Mouse (Mus musculus) hindbrain, embryonic 16.5 days (tissue): ENCODE results near the gene Dld. TPM values are rescaled to one million over a fixed set of nuclear protein-coding genes. Genes with fewer than 3 reads are reported as not detected.
A peak's percentile ranks its signal among the peaks of the same experiment; 100 is the strongest.

Experiments used
- ATAC-seq: fragments of 200-750 bp; cut with Nextera tagmentation; 2 replicates; pipeline ENCODE4 v1.8.0; 2017; ENCODE audit warnings: moderate TSS enrichment, moderate library complexity
- H3K27ac ChIP-seq: fragments of 300-500 bp; sonication (generic); 2 replicates; pipeline ENCODE4 v1.5.1; 2014; ENCODE audit warnings: low read depth, mild to moderate bottlenecking, control low read depth, low read length, moderate library complexity
- H3K27me3 ChIP-seq: fragments of 300-500 bp; sonication (generic); replicated peaks from 2 replicates; pipeline ENCODE4 v1.6.1; 2014; ENCODE audit warnings: low read length; ENCODE audit not compliant: control insufficient read depth, insufficient read depth
- H3K36me3 ChIP-seq: fragments of 300-500 bp; sonication (generic); 2 replicates; pipeline ENCODE4 v1.6.1; 2014; ENCODE audit warnings: mild to moderate bottlenecking, low read length, moderate library complexity, mixed read lengths; ENCODE audit not compliant: control insufficient read depth, insufficient read depth
- H3K4me1 ChIP-seq: fragments of 300-500 bp; sonication (generic); 2 replicates; pipeline ENCODE4 v1.6.1; 2014; ENCODE audit warnings: low read depth, low read length; ENCODE audit not compliant: control insufficient read depth, insufficient read depth
- H3K4me2 ChIP-seq: fragments of 300-500 bp; sonication (generic); 2 replicates; pipeline ENCODE4 v1.6.1; 2014; ENCODE audit warnings: mild to moderate bottlenecking, low read length, control low read depth, moderate library complexity
- H3K4me3 ChIP-seq: fragments of 300-500 bp; sonication (generic); 2 replicates; pipeline ENCODE4 v1.5.1; 2014; ENCODE audit warnings: mild to moderate bottlenecking, low read length, control low read depth, moderate library complexity
- H3K9ac ChIP-seq: fragments of 300-500 bp; sonication (generic); 2 replicates; pipeline ENCODE4 v1.6.1; 2014; ENCODE audit warnings: low read depth, mild to moderate bottlenecking, control low read depth, low read length, moderate library complexity
- H3K9me3 ChIP-seq: fragments of 300-500 bp; sonication (generic); 2 replicates; pipeline ENCODE4 v1.6.1; 2014; ENCODE audit warnings: mild to moderate bottlenecking, low read length, moderate library complexity; ENCODE audit not compliant: control insufficient read depth
- whole genome bisulfite sequencing: fragments of 180-500 bp; shearing (Covaris S2); extraction: QIAGEN DNeasy Blood & Tissue Kit; methylation state at CpG from one replicate; pipeline ENCODE4 v1.1.7; 2014; 5-methylcytosine and 5-hydroxymethylcytosine counted together
- polyA plus RNA-seq: library from polyadenylated mRNA; unstranded; fragments of >200 nt; fragmentation: Nextera tagmentation; extraction: Ambion mirVana; gene quantifications from 2 replicates; pipeline ENCODE4 v1.2.1, GENCODE M21; 2015

The Dld gene
- polyA plus RNA-seq, 1 experiment from 2014 or later, result 130 TPM

DNA sequence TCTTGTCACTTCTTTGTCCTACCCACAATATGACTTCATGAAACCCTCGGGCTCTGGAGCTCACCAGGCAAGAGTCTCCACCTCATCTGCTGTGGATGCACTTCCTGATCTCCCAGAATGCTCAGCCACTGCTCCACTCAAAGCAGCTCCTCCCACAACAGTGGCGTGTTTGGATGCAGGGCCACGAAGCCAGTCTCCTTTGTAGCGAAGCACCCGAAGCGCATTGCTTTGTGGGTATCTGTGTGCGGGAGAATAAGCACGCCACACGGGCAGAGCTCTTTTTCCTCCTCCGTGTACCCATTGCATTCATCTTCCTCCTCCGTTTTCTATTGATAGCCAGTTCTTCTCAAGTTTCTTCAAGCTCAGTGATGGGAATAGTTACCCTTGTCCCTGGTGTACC is 26.0 kb upstream of the Dld start:
- Histone ChIP-seq H3K9me3 (no peaks in the 10 kb centered on the region), H3K4me2 (no peak overlapping the region), H3K4me1 (peaks cover 5% of the 10 kb centered on the region), H3K27ac (no peak overlapping the region), H3K9ac (no peak overlapping the region), H3K36me3 (no peaks in the 10 kb centered on the region), H3K27me3 (no peaks in the 10 kb centered on the region), H3K4me3 (no peak overlapping the region)
- WGBS, result 82% methylated on average over 11 of the region's 11 CpGs
- ATAC-seq, result no peak

DNA sequence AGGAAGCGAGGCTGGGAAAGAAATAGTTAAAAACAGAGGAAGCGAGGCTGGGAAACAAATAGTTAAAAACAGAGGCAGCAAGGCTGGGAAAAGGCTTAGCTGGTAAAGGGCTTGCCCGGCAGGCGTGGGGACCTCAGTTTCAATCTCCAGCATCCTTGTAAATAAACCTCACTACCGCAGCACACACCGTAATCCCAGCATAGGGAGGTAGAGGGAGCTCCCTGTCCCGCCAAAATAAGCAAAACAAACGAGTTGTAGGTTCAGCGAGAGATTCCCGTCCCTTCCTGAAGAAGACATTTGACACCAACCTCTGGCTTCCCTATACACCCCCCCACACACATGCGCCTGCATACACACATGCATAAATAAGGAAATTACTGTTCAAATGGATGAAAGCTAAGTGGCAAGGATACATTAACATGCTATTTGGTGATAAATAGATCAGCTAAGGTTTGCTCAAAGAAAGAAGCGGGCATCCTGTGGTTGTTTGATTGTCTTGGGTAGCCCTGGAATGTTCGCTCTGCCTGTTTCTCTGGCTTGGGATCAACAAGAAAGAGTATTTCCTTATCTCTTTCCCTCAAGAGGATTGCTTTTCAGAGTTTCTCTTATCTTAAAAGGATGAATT is 25.2 kb upstream of the Dld start:
- H3K27me3 ChIP-seq, result no peaks in the 10 kb centered on the region
- peak; percentile 22; the same call in 1 of the 2 replicates for ATAC-seq
- H3K9me3 ChIP-seq, result no peaks in the 10 kb centered on the region
- H3K4me3 ChIP-seq, result peak overlapping the region; percentile 38
- H3K4me2 ChIP-seq, result peak overlapping the region; percentile 61
- H3K9ac ChIP-seq, result peak overlapping the region; percentile 27; the same call in 1 of the 2 replicates
- no peak overlapping the region for H3K27ac ChIP-seq
- peaks cover 5% of the 10 kb centered on the region for H3K4me1 ChIP-seq
- 14% methylated on average over 13 of the region's 13 CpGs for WGBS
- no peaks in the 10 kb centered on the region for H3K36me3 ChIP-seq

DNA sequence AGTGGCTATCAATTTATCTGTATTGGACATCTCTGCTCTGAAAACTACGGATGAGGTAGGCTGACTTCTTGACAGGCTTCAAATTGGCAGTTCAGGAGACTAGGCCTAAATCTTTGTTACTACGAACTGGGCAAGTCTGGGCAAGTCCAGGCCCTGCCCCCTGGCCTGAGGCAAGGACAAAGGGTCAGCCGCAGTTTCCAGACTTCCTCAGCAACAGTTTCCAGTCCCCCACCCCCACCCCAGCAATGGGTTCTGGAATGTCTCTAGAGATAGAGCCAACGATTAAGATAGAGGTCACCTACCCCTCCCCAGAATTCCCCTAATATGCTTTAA is 24.0 kb upstream of the Dld start:
- Histone ChIP-seq H3K9me3 (no peaks in the 10 kb centered on the region), H3K9ac (no peak overlapping the region), H3K4me3 (no peak overlapping the region), H3K27me3 (no peaks in the 10 kb centered on the region), H3K27ac (no peak overlapping the region), H3K4me1 (peaks cover 5% of the 10 kb centered on the region), H3K36me3 (no peaks in the 10 kb centered on the region), H3K4me2 (no peak overlapping the region)
- 74% methylated on average over 4 of the region's 4 CpGs for WGBS
- no peak for ATAC-seq

DNA sequence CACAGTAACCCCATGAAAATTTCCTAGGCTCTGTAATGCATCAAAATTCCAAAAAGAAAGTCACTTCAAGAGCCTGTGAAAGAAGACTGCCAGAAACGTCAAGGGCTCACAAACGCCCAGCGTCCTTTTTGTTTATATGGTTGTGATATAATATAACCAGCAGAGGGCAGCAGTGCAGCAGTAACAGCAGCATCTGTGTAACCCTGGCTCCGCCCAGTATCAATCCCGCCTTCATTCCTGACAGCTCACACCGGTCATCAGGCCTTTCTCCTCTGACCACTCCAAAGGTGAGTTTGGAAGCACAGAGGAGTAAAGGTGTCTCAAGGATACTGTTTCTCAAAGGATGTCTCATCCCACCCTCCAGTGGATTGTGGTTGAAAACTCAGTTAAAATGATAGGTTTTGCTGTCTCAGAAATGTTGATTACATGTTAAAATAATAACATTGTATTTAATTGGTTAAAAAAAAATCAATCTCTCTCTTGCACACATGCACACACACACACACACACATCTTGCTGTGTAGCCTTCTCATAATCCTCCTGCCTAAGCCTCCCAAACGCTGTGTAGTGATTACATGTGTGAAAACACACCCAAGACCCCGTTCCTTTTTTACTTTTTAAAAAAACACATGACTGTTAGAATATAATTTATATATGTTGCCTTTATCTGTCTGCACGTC is 23.5 kb upstream of the Dld start:
- H3K36me3 ChIP-seq, result no peaks in the 10 kb centered on the region
- H3K27me3 ChIP-seq, result no peaks in the 10 kb centered on the region
- H3K4me3 ChIP-seq, result 0 out of 2 replicates have a peak overlapping the region, but pooled peaks have one; percentile 16
- no peak overlapping the region for H3K27ac ChIP-seq
- H3K9me3 ChIP-seq, result no peaks in the 10 kb centered on the region
- peaks cover 5% of the 10 kb centered on the region for H3K4me1 ChIP-seq
- WGBS, result 34% methylated on average over 9 of the region's 9 CpGs
- peak overlapping the region; percentile 55 for H3K4me2 ChIP-seq
- ATAC-seq, result peak; percentile 89
- peak overlapping the region; percentile 45; the same call in 1 of the 2 replicates for H3K9ac ChIP-seq

DNA sequence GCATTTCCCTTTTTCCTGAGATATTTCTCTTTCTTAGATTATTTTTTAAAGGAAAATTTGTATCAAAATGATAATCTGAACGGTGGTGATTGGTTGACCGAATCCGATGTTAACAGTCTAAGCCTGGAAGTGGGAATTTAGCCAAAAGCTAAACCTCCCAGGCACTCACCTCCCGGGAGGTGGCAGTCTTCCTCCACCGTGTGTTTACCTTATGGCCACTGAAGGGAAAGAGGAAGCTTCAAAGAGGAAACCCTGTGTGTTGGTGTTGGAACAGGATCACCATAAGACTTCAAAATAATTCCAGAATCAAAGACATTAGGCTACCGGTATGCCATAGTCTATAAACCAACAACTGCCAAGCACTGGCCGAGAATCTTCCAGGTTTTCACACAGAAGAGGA is 18.4 kb upstream of the Dld start:
- Histone ChIP-seq H3K4me3 (no peak overlapping the region), H3K27ac (no peak overlapping the region), H3K9me3 (no peaks in the 10 kb centered on the region), H3K27me3 (no peaks in the 10 kb centered on the region), H3K36me3 (no peaks in the 10 kb centered on the region), H3K4me2 (no peak overlapping the region), H3K9ac (no peak overlapping the region), H3K4me1 (no peaks in the 10 kb centered on the region; the same call in 1 of the 2 replicates)
- no peak for ATAC-seq
- WGBS, result 85% methylated on average over 7 of the region's 7 CpGs

DNA sequence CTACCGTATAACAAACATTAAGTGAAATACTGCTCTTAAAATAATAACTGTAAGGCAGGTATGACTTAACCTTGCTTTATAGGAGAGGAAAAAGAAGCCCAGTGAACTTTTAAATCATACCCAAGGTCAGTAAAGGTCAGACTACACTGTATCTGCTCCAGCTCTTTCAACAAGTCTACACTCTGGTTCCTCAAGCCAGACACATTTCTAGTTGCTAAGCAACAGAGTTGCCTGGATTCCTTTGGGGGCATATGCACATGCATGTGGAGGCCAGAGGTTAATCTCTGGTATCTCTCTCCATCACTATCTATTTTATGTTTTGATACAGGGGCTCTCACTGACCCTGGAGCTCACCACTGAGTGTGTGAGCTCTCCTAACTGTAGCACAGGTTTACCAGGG is 17.9 kb upstream of the Dld start:
- WGBS, result 84% methylated on average over 1 of the region's 1 CpGs
- Histone ChIP-seq H3K36me3 (no peaks in the 10 kb centered on the region), H3K9me3 (no peaks in the 10 kb centered on the region), H3K4me2 (no peak overlapping the region), H3K9ac (no peak overlapping the region), H3K27ac (no peak overlapping the region), H3K4me1 (no peaks in the 10 kb centered on the region), H3K27me3 (no peaks in the 10 kb centered on the region), H3K4me3 (no peak overlapping the region)
- no peak for ATAC-seq

DNA sequence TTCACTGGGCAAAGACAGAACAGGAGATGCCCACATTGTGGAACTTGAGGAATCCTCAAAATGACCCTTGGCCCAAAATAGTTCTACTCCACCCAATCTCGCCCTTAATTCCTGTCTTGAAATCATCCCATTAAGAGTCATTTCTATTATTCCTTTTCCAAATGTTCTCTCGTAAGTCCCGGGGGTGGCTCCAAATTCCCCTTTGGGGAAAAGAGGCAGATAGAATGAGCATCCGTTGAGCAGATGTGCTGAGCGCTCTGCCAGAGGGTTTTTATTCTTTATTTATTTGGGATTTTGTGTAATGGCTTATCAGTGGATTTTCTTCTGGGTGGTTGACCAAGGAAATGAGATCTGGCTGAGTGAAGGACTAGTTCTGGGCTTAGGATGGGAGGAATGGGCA is 16.5 kb upstream of the Dld start:
- 80% methylated on average over 5 of the region's 5 CpGs for WGBS
- H3K27me3 ChIP-seq, result no peaks in the 10 kb centered on the region
- ATAC-seq, result no peak
- H3K4me2 ChIP-seq, result no peak overlapping the region
- no peak overlapping the region for H3K4me3 ChIP-seq
- no peaks in the 10 kb centered on the region for H3K36me3 ChIP-seq
- H3K9ac ChIP-seq, result no peak overlapping the region
- no peak overlapping the region for H3K27ac ChIP-seq
- H3K9me3 ChIP-seq, result no peaks in the 10 kb centered on the region
- no peaks in the 10 kb centered on the region for H3K4me1 ChIP-seq

DNA sequence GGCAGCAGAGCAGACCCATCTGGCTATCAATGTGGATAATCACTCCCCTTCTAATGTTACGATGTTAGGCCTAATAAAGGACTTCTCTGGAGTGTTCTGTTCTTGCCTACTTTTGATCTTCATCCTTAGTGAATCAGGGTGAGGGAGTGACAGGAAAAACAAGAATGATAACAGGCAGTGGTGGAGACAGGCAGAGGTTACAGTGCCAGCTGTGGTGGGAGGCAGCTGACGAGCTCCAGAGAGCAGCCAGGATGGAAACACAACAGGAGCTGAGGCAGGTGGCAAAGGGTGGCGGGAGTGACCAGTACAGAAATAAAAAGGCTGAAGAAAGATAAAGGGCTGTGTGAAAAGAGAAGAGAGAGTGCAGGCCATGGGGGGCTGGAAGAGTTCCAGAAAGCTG is 15.2 kb upstream of the Dld start:
- no peak overlapping the region for H3K4me3 ChIP-seq
- H3K9me3 ChIP-seq, result no peaks in the 10 kb centered on the region
- no peaks in the 10 kb centered on the region for H3K36me3 ChIP-seq
- H3K4me1 ChIP-seq, result no peaks in the 10 kb centered on the region
- 46% methylated on average over 3 of the region's 3 CpGs for WGBS
- no peak overlapping the region for H3K9ac ChIP-seq
- no peak overlapping the region for H3K27ac ChIP-seq
- no peak for ATAC-seq
- no peaks in the 10 kb centered on the region for H3K27me3 ChIP-seq
- no peak overlapping the region for H3K4me2 ChIP-seq

DNA sequence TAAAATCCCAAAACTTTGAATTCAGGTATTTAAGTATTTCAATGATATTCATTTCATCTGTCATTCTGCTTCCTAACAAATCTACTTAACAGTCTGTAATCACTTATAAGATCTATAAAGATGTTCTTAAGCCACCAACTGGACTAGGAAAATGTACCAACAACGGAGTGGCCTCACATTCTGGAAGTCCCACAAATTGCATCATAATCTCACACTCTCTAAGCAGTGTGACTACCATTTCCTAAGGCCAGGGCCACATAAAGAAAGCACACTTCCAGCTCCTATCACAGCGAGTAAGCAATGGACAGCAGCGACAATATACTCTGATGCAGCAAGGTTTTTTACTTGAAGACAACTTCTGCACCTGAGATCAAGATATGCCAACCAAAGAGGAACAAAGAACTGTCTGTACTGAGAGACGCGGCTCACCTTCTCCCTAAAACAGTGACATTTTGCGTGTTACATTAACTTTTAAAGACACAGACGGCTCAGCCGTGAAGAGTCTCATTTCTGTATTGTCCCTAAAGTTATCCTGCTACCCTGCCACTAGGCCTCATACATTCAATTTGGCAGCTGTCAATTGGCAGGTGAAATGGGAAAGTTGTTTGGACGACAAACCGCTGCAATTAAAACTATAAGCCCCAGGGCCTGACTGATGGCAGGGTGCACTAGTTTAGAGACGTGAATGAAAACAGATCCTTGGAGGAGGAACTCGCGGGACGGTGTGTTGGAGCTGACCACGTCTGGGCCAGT is 886 bp downstream of the Dld start:
- peak overlapping the region; percentile 85 for H3K27ac ChIP-seq
- WGBS, result 25% methylated on average over 15 of the region's 15 CpGs
- no peak for ATAC-seq

More for the DNA sequence above, 886 bp downstream of the Dld start:
- Histone ChIP-seq H3K4me2 (peak overlapping the region; percentile 93), H3K4me3 (peak overlapping the region; percentile 99), H3K9ac (peak overlapping the region; percentile 98), H3K27me3 (no peaks in the 10 kb centered on the region), H3K36me3 (peaks cover 11% of the 10 kb centered on the region), H3K4me1 (peaks cover 12% of the 10 kb centered on the region), H3K9me3 (no peaks in the 10 kb centered on the region)
